Mouse (Mus musculus): ENCODE measurements around the gene Vmn1r24.
"Not testable (repeated sequence)": the region's sequence is repeated elsewhere in the genome, so short reads cannot be mapped to it uniquely, and the experiment has no call there.

Gene Vmn1r24

GRCm38 (mm10) chr6:57961403-57961802 is at the start of gene Vmn1r24:
Gene Vmn1r24 (minus strand): TSS chr6:57961503.
- not testable (repeated sequence) for DNase-seq

GRCm38 (mm10) chr6:57980710-57981109 is 19.4 kb upstream of the Vmn1r24 start, which contains the start of gene Vmn1r25:
Gene Vmn1r25 (minus strand): TSS chr6:57980810.
- no peak for DNase-seq

DNA sequence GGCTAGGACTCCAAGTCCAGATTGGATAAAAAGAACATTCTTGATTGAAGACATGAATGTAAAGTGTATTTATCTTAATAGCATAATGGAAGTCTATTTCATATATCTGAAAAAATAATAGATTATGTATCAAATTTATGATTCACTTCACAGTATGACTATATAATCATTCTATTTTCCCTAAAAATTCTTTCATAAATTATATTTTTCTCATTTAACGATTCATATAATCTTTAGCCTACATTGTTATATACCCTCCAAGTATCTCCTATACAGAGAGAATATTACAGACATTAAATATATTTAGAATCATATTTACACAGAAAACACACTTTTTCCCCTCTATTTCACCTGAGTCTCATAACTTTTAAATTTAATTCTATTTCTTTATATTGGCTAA is 34.6 kb downstream of the Vmn1r24 start, which contains the start of gene Vmn1r23:
TSS of gene Vmn1r23 (minus strand) at position 101 of the 400 bp plus-strand sequence.
- DNase-seq = no peak

- DNase-seq = no peak
Observed at GRCm38 (mm10) chr6:57907928-57908327, 53.4 kb downstream of the Vmn1r24 start, which contains the start of gene Vmn1r22. Gene Vmn1r22 (minus strand): TSS chr6:57908028.
